Mouse (Mus musculus): ENCODE data around the gene Ppp1r8. TPM values are rescaled to one million over a fixed set of nuclear protein-coding genes. Genes with fewer than 3 reads are reported as not detected.

The Ppp1r8 gene
- 21.7 and 24.6 TPM in 2 replicates for polyA plus RNA-seq (2012; rRNA removed)

GRCm38 (mm10) chr4:132842970-132843704 is at the start of gene Ppp1r8:
TSS of gene Ppp1r8 (minus strand) at chr4:132843169.

GRCm38 (mm10) chr4:132884064-132884843 is 41.3 kb upstream of the Ppp1r8 start, which contains the start of gene Stx12:
TSS of gene Stx12 (minus strand) at chr4:132884509.

GRCm38 (mm10) chr4:132796196-132796886 is 46.6 kb downstream of the Ppp1r8 start, which contains the start of gene Themis2:
TSS of gene Themis2 (minus strand) at chr4:132796387.

Other genes starting within 250 kb of the Ppp1r8 start
- gene Eya3, start 204.2 kb downstream of the Ppp1r8 start, polyA plus RNA-seq (2012; rRNA removed): 9.2 and 10.2 TPM in 2 replicates
- 2.0 and 2.3 TPM in 2 replicates for gene Xkr8, start 110.6 kb downstream of the Ppp1r8 start, polyA plus RNA-seq (2012; rRNA removed)
- gene Smpdl3b, start 85.9 kb downstream of the Ppp1r8 start, polyA plus RNA-seq (2012; rRNA removed): 0.46 and 0.55 TPM in 2 replicates
- gene Rpa2, start 74.8 kb downstream of the Ppp1r8 start, polyA plus RNA-seq (2012; rRNA removed): 25.0 and 28.8 TPM in 2 replicates
- 5.6 and 5.8 TPM in 2 replicates for gene Themis2, start 46.8 kb downstream of the Ppp1r8 start, polyA plus RNA-seq (2012; rRNA removed)
- 14.2 and 15.3 TPM in 2 replicates for gene Stx12, start 41.3 kb upstream of the Ppp1r8 start, polyA plus RNA-seq (2012; rRNA removed)
- gene Fam76a, start 79.4 kb upstream of the Ppp1r8 start, polyA plus RNA-seq (2012; rRNA removed): 6.8 and 7.0 TPM in 2 replicates
- gene Fgr, start 130.9 kb upstream of the Ppp1r8 start, polyA plus RNA-seq (2012; rRNA removed): 4.5 and 5.6 TPM in 2 replicates
- 0.90 and 1.4 TPM in 2 replicates for gene Ahdc1, start 168.1 kb upstream of the Ppp1r8 start, polyA plus RNA-seq (2012; rRNA removed)